Mouse (Mus musculus) Muller cell, postnatal 12 days (primary cell): Measurements from ENCODE around the gene Mfsd5.

Experiments used
- DNase-seq: peaks from one replicate; pipeline ENCODE4 v3.0.0-alpha.2; 2015; ENCODE audit errors: inconsistent ontology term

Mfsd5 gene

DNA sequence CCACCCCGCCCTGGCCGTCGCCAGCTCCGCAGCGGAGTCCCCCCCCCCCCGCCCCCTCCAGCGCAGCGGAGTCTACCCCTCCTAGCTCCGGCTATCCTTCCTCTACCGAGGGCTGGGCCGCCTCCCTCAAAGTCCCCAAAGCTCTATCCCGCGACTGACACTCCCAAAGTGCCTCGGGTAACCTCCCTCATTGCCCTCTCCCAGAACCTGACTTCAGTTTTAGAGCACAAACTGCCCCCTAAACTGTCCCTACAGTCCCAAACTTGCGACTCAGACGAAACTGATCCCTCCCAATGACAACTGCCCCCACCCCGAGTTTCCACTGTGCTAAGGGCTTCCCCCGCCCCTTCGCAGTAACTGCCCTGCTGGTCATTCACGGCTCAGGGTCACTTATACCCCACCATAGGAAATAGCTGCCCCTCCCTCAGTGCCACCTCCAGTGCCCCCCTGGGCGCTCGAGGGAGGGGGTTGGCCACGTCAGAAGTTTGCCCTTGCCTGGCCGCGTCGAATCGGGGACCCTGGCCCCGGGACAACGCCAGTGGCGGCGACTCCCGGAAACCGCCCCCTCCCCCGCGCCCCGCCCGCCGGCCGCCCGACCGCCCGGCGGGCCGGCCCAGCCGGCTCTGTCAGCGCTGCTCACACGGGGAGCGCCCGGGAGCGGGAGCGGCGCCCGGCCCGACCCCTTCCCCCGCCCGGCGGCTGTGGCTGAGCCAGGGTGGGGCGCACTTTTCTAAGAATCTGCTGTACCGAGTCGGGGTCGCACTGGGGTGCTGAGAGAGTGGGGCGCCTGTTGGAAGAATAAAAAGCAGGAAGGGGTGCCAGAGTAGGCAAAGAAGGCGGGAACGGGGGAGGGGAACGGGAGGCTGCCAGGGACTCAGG, 31.8 kb upstream of the Mfsd5 start:
- peak; percentile 85 for DNase-seq

DNA sequence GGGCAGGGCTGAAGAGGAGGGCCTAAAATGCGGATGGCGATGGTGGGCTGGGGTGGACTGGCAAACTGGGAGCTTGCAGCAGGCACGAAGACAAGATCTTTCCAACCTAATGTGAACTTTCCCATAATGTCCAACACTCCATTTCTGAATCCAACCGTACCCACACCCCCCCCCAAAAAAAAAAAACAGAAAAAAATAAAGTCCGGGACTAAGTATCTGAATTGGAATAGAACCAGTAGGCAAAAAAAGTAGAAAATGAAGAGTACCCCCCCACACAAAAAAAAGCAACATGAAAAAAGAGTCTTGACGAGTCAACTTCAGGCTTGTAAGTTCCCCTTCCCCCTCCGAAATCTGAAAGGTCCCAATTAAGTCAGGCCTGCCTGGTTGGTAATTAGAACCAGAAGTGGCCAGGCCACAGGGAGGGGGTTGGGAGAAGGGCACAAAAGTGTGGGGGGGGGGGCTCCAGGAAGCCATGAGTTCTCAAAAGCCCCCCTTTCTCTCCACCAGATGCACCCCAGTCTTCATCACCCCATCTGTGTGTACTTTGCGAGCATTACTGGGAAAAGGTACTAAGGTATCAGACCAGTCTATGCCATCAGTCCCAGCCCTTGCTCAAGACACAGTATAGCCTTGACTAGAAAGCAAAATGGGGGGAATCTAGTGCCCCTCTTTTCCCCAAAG, 31.0 kb upstream of the Mfsd5 start:
- DNase-seq: peak; percentile 17

DNA sequence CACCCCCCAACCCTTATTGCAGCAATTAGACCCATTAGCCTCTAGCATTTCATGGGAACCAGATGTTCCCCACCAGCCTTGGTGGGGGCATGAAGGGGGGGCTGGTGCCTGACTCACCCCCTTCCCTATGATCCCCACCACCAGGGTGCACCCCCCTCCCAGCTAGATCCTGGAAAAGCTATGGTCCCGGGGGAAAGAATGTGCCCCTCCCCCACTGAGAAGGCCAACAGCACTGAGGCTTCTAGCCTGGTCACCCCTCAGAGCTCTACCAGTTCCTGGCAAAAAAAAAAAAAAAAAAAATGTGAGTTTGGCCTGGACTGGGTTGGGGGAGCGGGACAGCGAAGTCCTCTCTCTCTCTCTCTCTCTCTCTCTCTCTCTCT, 30.5 kb upstream of the Mfsd5 start:
- peak; percentile 59 for DNase-seq

DNA sequence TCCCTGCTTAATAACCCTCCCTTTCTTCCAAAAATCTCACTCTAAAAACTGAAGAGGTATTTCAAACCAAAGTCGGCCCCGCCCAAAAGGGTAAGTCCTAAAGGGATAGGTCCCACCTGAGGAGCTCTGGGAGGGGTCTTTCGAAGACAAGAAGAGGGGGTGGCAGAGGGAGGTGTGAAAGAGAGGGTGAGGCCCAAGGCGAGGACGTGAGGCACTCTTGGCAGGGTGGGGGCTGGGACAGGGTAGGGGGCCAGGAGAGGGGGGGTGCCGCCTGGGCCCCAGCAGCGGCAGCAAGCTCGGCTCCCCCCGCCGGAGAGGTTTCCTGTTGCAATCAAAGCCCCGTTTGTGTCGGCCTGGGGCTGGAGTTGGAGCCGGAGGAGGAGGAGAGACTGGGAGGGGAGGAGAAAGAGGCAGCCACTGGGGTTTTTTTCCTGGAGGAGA, 30.0 kb upstream of the Mfsd5 start:
- peak; percentile 56 for DNase-seq

DNA sequence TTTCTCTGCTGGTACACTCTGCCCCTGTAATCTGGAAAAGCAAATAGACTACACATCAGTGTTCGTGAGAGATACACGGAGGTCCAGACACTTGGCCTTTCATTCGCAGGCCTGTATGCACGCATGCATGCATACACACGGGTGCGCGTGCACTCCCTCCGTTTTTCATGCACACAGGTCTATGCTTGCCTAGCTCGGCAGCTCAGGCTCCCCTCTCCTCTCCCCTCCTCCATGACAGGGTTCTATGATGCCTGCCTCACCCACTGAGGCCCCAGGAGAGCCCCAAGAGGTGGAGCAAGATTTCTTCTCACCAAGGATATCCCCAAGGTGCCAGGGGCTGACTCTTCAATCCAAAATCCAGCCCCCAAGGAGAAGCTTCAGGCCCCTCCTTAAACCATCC, 29.3 kb upstream of the Mfsd5 start:
- no peak for DNase-seq

DNA sequence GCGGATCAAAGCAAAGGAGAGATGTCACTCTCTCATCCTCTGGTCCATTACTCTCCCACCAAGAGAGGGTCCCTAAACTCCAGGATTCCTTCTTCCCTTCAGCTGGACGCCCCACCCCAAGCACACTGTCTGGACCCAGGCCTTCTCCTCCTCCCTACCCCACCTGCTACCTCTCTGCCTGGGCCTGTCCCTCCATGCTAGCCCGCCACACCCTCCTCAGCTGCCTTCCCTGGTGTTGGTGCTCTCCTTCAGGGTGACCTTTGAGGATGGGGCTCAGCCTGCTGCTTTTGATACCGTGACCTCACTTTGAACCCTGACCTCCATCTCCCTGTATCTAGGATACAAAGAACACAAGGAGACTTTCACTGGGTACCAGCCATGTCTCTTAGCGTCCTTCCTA, 28.7 kb upstream of the Mfsd5 start:
- no peak for DNase-seq

DNA sequence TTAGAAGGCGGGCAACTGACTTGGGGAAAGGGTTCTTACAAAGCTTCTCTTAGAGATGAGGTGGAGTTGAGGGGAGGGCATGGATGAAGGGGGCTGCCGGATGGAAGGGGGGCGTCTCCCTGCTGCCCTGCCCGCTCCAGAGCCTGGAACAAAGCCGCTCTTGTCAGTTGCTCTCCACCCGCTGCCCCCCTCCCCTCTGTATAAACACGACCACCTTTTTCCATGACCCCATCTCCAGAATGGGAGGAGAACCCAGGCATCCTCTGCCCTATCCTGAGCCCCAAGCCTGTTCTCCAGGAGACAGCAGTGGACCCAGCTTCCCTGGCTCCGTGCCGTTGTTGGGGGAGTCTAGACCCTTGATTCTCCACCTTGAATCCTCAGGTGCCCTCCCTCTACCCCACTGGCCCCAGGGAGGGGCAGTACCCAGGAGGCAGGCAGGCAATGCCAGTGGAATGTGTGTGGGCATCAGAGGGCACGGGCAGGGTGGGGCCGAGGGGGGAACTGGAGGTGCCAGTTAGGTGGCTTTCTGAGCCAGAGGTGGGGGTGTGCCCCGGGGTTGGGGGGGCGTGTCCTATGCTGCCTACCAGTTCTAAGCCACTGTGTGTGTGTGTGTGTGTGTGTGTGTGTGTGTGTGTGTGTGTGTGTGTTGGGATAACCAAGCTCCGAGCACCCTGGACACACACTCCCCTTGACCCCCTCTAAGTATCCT, 23.6 kb upstream of the Mfsd5 start:
- no peak for DNase-seq

DNA sequence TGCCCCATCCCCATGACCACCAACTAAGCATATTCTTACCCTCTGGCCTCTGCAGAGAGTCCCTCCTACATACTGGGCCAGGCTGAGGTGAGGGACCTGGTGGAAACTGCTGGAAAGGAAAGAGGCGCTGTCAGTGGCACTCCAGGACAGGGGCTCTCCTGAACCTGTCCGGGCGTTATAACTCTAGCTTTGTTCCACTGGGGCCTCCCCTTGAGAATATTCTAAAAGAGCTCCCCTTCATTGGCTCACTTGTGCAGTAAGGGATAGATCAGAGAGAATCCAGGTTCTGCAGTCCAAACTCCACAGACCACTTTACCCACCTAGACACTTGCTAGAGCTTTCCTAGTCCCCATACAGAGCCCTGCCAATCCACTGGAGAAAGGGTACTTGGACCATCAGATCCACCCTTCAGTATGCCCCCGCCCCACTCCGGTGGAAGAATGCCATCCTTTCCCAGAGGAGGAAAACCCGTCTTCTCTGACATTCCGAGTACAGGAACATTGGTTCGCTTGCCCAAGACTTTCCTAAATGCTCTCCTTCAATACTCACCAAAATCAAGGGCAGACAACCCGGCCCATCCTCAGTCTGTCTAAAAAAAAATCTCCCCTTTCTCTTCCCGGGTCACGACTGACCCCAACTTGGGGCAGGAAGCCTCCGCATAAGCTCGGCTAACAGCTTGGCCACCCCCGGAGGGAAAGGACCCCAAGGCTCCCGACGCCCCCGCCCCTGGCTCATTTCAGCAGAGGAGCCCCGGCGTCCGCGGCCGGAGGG, 22.6 kb upstream of the Mfsd5 start:
- peak; percentile 50 for DNase-seq

DNA sequence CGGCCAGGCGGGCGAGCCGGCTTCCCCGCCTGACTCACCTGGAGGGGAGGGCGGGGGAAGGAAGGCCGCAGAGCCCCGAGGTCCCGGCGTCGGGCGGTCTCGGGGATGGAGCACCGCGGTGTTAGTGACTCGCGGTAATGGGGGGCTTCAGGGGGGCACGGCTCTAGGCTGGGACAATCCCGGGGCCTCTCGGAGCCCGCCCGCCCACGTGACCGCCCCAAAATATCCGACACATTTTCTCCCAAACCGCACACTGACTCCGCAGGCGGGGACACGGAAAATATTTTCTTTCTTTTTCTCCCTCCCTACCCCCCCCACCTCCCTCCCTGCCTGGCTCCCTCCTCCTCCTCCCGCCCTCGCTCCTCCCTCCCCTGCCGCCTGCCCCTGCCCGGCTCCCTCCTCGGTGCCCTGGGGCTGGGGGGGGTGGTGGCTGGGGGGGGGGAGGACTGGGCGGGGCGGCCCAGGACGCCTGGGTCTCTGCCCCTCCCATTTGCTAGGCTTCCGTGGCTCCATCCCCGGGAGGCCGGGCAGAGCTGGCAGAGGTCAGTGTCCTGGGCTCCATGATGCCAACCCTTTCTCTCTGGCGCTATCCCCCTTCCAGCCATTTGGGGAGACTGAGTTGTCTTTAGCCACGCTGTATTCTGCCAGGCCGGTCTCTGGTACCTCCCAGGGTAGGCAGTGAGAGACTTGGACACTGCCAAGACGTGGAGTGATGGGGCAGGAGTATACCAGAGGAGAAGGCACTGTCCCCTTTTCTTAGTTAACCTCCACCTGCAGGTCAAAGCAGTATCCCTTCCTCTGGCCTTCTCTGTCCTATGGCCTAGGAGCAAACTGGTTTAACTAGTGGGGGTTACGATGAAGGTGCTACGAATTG, 21.8 kb upstream of the Mfsd5 start, which contains the start of gene Rarg:
Gene Rarg, minus strand, starts transcription at position 316 of the 874 bp plus-strand sequence.
- DNase-seq: peak; percentile 91

DNA sequence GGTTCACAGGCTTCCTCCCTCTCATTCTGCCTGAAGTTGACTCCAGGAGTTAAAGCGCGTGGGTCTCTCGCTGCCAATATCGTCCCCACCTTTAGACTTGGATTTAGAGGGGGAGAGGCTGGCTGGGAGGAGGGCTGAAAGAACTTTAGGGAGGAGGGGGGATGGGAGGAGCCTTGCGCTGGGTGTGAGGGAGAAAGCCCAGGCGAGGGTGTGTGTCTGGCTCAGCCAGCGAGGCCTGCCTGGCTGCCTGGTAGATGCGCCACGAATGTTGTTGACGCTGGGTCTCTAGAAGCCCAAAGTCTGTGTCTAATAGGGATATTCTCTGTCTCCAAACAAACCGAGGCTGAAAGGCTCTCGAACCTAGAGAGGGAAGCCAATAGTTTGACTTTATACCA, 21.2 kb upstream of the Mfsd5 start:
- peak; percentile 79 for DNase-seq

DNA sequence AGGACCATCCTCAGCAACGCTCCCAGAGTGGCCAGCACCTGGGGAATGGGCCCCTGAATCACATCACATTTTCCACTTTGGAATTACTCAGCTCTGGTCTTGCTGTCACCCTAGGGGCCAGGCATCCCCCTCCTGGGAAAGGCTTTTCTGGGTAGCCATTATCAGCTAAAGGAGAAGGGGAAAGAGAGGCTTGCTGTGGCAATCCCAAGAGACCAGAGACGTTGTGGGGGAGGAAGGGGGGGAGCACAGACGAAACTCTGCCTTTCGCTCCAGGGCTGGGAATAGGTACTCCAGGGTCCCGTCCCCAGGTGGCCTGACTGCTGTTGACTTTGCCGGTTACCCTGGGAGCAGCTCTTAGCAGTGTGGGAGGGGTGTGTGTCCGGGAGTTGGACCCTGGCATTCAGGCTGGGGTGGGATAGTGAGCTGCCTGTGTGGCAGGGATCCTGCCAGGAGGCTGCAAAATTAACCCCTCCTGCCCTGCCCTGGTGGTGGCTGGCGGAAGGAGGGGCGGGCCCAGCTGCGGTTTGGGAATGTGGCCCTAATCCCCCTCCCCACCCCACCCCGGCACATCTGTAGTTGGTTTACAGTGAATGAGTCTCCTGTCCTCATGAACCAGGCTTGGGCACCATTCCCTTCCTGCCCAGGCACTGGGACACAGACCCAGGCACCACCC, 20.5 kb upstream of the Mfsd5 start:
- no peak for DNase-seq

DNA sequence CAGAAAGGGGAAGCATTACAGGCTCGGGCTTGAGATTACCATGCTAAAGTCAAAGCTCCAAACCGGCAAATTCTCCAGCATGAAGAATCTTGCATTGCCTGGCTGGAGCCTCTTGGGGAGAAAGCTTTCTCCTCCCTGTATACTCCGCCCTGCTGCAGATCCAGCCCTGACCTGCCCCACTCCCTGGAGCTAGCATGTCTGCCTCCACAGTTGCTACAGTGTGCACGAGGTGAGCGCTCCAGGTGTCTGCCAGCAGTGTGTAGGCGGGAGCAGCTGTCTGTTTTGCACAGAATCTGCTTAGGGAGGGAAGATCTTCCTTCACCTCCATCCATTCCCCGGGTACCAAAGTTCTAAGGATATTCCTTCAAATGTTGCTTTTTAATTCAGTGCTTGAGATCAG, 16.7 kb upstream of the Mfsd5 start:
- no peak for DNase-seq

DNA sequence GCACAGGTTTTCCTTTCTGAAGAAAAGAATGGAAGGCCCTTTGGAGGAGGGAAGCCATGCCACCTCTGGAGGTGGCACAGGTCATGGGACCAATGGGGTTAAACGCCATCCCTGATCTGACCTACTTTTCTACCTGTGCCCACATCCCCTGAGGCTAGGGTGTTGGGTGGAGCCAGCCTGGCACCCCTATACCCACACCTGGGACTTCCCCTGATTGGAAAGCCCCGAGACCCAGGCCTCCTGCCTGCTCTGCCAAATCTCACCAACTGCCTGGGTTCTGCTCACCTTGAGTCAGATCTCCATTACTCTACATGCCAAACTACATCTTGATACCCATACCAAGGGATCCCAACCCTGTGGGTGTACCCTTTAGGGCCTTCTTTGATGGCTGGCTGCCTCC, 16.2 kb upstream of the Mfsd5 start:
- no peak for DNase-seq

DNA sequence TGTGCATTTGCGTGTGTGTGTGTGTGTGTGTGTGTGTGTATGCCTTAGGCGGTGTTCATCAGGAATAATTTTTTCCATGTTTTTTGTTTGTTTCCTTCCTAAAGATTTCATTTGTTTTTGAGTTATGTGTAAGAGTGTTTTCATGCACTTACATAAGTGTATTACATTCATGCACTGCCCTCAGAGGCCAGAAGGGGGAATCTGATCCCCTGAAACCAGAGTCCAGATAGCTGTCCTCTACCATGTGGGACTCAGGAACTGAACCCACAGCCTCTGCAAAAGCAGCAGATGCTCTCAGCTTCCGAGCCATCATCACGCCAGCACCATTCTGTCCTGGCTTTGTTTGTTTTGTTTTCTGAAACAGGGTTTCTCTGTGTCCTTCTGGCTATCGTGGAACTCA, 13.7 kb upstream of the Mfsd5 start:
- DNase-seq: no peak

DNA sequence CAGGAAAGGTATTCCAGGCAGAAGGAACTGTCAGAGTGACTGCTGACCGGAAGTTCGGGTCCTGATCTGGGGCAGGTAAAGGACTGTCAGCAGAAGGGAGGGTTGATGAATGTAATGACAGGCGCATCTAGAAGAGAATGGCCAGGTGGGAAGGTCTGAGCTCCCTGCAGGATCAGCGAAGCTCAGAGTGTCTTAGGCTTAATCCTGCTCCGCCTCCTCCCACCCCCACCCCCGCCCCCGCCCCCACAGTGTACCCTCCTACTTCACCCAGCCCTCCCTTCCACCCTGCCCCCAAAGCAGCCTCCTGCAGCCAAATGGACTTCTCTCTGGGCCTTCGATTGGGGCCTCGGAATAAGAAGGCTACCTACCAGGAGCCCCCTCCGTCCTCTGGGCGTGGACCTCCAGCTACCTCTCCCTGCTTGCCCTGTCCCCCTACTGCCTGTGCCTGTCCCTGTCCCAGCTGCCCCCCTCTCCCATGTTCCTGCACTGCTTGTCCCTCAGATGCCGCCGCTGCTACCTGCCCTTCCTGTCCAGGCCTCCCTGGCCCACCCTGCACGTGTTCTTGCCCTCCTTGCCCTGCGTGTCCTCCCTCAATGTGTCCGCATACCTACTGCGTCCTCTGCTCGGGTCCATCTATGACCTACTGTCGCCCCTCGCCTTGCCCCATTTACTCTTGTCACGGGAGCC, 8.8 kb upstream of the Mfsd5 start, which contains the start of gene Gm9918:
Gene Gm9918, plus strand, starts transcription at position 290 of the 687 bp plus-strand sequence.
- no peak for DNase-seq

DNA sequence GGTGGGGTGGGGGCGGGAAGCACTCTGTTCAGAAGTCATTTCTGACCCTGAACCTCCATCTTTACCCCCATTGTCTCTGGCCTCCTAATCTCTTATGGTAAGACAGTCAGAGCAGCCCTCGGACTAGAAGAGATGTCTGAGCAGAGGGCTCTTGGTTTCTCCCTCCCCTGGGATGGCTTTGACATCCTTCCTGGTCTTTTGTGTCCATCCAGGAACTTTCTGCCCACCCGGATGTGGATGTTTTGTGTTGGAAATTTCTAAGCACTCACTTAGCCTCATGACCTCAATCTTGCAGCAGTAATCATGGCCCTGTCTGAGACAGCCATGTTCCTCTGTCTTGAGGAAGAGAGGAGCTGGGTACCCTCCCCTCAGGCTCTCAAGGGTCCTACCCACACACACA, 7.8 kb upstream of the Mfsd5 start:
- DNase-seq: no peak

DNA sequence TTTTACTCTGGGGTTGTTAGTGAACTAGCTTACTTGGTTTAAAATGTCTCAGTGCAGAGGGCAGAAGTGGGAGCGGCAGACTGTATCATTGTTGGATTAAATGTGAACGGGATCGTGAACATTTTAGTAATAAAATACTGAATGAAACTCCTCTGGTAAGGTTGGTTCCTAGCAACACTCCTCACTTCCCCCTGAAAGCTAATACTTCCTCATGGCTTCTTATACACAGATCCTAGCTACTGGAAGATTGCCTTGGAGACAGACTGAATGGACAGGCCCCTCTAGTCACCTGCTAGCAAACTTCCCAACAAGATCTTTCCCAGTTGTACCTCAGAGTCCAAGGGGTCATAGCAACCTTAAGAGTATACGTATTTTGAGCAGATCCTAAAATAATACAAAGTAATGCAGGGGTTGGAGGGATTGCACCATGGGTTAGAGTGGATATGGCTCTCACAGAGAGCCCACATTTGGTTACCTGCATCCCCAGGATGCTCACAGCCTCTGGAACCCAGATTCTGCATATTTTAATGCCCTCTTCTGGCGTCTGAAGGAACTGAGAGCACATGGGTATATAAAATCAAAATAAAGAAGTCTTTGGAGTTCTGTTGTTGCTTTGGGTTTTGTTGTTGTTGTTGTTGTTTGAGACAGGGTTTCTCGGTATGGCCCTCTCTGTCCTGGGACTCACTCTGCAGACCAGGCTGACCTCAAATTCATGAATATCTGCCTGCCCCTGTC, 5.1 kb upstream of the Mfsd5 start:
- no peak for DNase-seq

DNA sequence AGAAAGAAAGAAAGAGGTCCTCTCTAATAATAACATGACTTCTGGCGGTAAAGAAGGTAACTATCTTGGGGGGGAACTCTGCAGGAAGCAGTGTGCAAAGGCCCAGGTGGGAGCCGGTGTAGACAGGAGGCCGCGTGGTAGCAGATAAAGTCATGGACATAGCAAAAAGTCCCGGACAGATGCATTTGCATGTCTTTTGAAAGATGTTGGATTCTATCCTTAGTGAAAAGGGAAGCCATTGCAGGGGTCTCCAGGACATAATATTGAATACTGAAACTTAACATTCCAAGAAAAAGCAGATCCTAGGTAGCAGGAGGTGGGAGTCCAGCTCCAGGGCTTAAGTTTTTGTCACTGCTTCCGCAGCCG, 545 bp upstream of the Mfsd5 start:
- no peak for DNase-seq
